ENCODE assay signal across 16 mouse cellular contexts in genomic region chr8:70530314-70530713, GRCm38 (mm10). TPM values are rescaled to one million over a fixed set of nuclear protein-coding genes. Genes with fewer than 3 reads are reported as not detected.
DNase-seq lines count a peak whose midpoint lies in the region; ATAC-seq and TF ChIP-seq lines count a peak whose summit lies in the region.
"Had no signal": no experiment of that assay in that cellular context is flagged by ENCODE, and none has a peak within 500 bp of the region (broad histone marks: within the 10 kb centered on the region; RNA-seq: fewer than 3 reads in every experiment).

No protein-coding gene starts in this region.

- no peak overlapping the region for H3K9ac ChIP-seq in forebrain, postnatal 0 days
- no peak overlapping the region for H3K9ac ChIP-seq in forebrain, embryonic 13.5 days
- H3K9ac ChIP-seq in lung, embryonic 14.5 days = no peak overlapping the region
- no peak overlapping the region for H3K9ac ChIP-seq in ES-E14 (ENCODE audit: insufficient read depth, low read depth, low read length, poor library complexity, severe bottlenecking)
- peak overlapping the region; percentile 2; the same call in 1 of the 2 replicates for H3K9ac ChIP-seq in liver, embryonic 16.5 days (ENCODE audit: low read depth, low read length)
- H3K9ac ChIP-seq: forebrain, embryonic 12.5 days; limb, embryonic 12.5 days had no signal

- H3K4me1 ChIP-seq in forebrain, postnatal 0 days (ENCODE audit: insufficient read depth) = peaks cover 6% of the 10 kb centered on the region; the same call in 1 of the 2 replicates
- peaks cover 28% of the 10 kb centered on the region for H3K4me1 ChIP-seq in forebrain, embryonic 13.5 days
- peaks cover 3% of the 10 kb centered on the region; the same call in 1 of the 2 replicates for H3K4me1 ChIP-seq in lung, embryonic 14.5 days (ENCODE audit: insufficient read depth)
- H3K4me1 ChIP-seq in ES-E14 (ENCODE audit: control insufficient read depth in 2 of 2, insufficient read depth in 2 of 2, low read length in 2 of 2, poor library complexity in 1 of 2) = peaks cover 0 to 8% of the 10 kb centered on the region in 2 experiments; a peak in 1 of 4 replicates
- H3K4me1 ChIP-seq in liver, embryonic 16.5 days (ENCODE audit: control insufficient read depth, low read depth, low read length) = peaks cover 32% of the 10 kb centered on the region

- no peak overlapping the region for H3K4me3 ChIP-seq in forebrain, postnatal 0 days (ENCODE audit: low read depth, low read length)
- H3K4me3 ChIP-seq in forebrain, embryonic 13.5 days = no peak overlapping the region
- H3K4me3 ChIP-seq in lung, embryonic 14.5 days (ENCODE audit: low read depth, low read length) = no peak overlapping the region
- no peak overlapping the region for H3K4me3 ChIP-seq in ES-E14 (ENCODE audit: insufficient read depth in 1 of 2, low read depth in 1 of 2, low read length in 2 of 2, poor library complexity in 1 of 2, severe bottlenecking in 1 of 2)
- H3K4me3 ChIP-seq in liver, embryonic 16.5 days (ENCODE audit: low read depth, low read length) = no peak overlapping the region
- H3K4me3 ChIP-seq: forebrain, embryonic 12.5 days; limb, embryonic 12.5 days; myocyte had no signal

- no peak for ATAC-seq in forebrain, postnatal 0 days
- no peak for ATAC-seq in forebrain, embryonic 13.5 days
- no peak for ATAC-seq in lung, embryonic 14.5 days (ENCODE audit: insufficient read depth)
- no peak for ATAC-seq in liver, embryonic 16.5 days (ENCODE audit: low read depth)
- no peak for ATAC-seq in CD4-positive, CD25-positive, alpha-beta regulatory T cell, adult 4 months

- 94% methylated on average over 2 of the region's 2 CpGs for WGBS in forebrain, postnatal 0 days
- WGBS in forebrain, embryonic 13.5 days = 92% methylated on average over 2 of the region's 2 CpGs
- 95% methylated on average over 2 of the region's 2 CpGs for WGBS in lung, embryonic 14.5 days
- WGBS in liver, embryonic 16.5 days (ENCODE audit: insufficient replicate concordance) = 84% methylated on average over 2 of the region's 2 CpGs

- no peak overlapping the region for H3K27ac ChIP-seq in forebrain, postnatal 0 days (ENCODE audit: low read depth, low read length)
- no peak overlapping the region for H3K27ac ChIP-seq in forebrain, embryonic 13.5 days
- no peak overlapping the region for H3K27ac ChIP-seq in lung, embryonic 14.5 days (ENCODE audit: low read depth)
- H3K27ac ChIP-seq in ES-E14 (ENCODE audit: insufficient read depth, low read depth, low read length, poor library complexity, severe bottlenecking) = no peak overlapping the region
- peak overlapping the region; percentile 53 for H3K27ac ChIP-seq in liver, embryonic 16.5 days (ENCODE audit: low read length)
- H3K27ac ChIP-seq: forebrain, embryonic 12.5 days; limb, embryonic 12.5 days had no signal

- H3K4me2 ChIP-seq in forebrain, postnatal 0 days (ENCODE audit: low read depth) = no peak overlapping the region
- no peak overlapping the region for H3K4me2 ChIP-seq in forebrain, embryonic 13.5 days
- no peak overlapping the region for H3K4me2 ChIP-seq in lung, embryonic 14.5 days
- peak overlapping the region; percentile 63; the same call in 1 of the 2 replicates for H3K4me2 ChIP-seq in liver, embryonic 16.5 days (ENCODE audit: low read depth, low read length)
- H3K4me2 ChIP-seq: limb, embryonic 12.5 days had no signal

- in situ Hi-C loops in ES-E14 (cut with MboI; ENCODE audit: low sequenced_read_pairs in 2 of 2, unreplicated experiment in 2 of 2) = no loop called here

- TF ChIP-seq CTCF in forebrain, postnatal 0 days (IDR thresholded peaks at IDR 0.05; ENCODE audit: low read depth) = peak; percentile 35; the same call in 1 of the 2 replicates
- peak; percentile 22 for TF ChIP-seq CTCF in lung, embryonic 14.5 days (IDR thresholded peaks at IDR 0.05; ENCODE audit: low read depth)

- H3K27me3 ChIP-seq in forebrain, postnatal 0 days (ENCODE audit: insufficient read depth, low read length) = no peaks in the 10 kb centered on the region
- no peaks in the 10 kb centered on the region for H3K27me3 ChIP-seq in forebrain, embryonic 13.5 days
- H3K27me3 ChIP-seq in lung, embryonic 14.5 days (ENCODE audit: insufficient read depth, low read length) = no peaks in the 10 kb centered on the region
- H3K27me3 ChIP-seq in liver, embryonic 16.5 days (ENCODE audit: control insufficient read depth, insufficient read depth, low read depth, low read length) = no peaks in the 10 kb centered on the region
- H3K27me3 ChIP-seq: forebrain, embryonic 12.5 days; limb, embryonic 12.5 days had no signal

- no peaks in the 10 kb centered on the region for H3K9me3 ChIP-seq in forebrain, postnatal 0 days (ENCODE audit: low read length)
- no peaks in the 10 kb centered on the region for H3K9me3 ChIP-seq in forebrain, embryonic 13.5 days (replicated peaks)
- no peaks in the 10 kb centered on the region for H3K9me3 ChIP-seq in lung, embryonic 14.5 days (ENCODE audit: low read depth, low read length)
- no peaks in the 10 kb centered on the region for H3K9me3 ChIP-seq in ES-E14 (ENCODE audit: control insufficient read depth, insufficient read depth, low read depth, low read length)
- no peaks in the 10 kb centered on the region for H3K9me3 ChIP-seq in liver, embryonic 16.5 days (replicated peaks; ENCODE audit: control insufficient read depth, low read length)
- H3K9me3 ChIP-seq: forebrain, embryonic 12.5 days; G1E; limb, embryonic 12.5 days had no signal

- no peak for DNase-seq in forebrain, postnatal 0 days
- no peak for DNase-seq in lung, embryonic 14.5 days
- DNase-seq in lung, postnatal 14 days = no peak
- DNase-seq in ES-E14 (ENCODE audit: low read depth, low spot score) = no peak
- DNase-seq in adrenal gland, adult 8-10 months = no peak
- DNase-seq: cerebellum, adult 11-12 months; heart, postnatal 14 days; kidney, postnatal 25 days; layer of hippocampus, postnatal 36 days had no signal

- peaks cover 47% of the 10 kb centered on the region for H3K36me3 ChIP-seq in forebrain, postnatal 0 days (ENCODE audit: insufficient read depth)
- peaks cover 59% of the 10 kb centered on the region for H3K36me3 ChIP-seq in forebrain, embryonic 13.5 days (ENCODE audit: poor library complexity, severe bottlenecking)
- peaks cover 55% of the 10 kb centered on the region for H3K36me3 ChIP-seq in lung, embryonic 14.5 days (ENCODE audit: insufficient read depth)
- H3K36me3 ChIP-seq in ES-E14 (ENCODE audit: control insufficient read depth, insufficient read depth, low read length, poor library complexity, severe bottlenecking) = peaks cover 43% of the 10 kb centered on the region
- peaks cover 45% of the 10 kb centered on the region for H3K36me3 ChIP-seq in liver, embryonic 16.5 days (ENCODE audit: control insufficient read depth, insufficient read depth)

RNA-seq across cellular contexts. Expression of gene Kxd1, which starts 2.6 kb away (rescaled TPM):
- 39.1 and 43.5 TPM in 2 replicates for total RNA-seq in forebrain, postnatal 0 days (2014; rRNA removed)
- 51.6 and 51.9 TPM in 2 replicates for polyA plus RNA-seq in forebrain, postnatal 0 days (2015; fragmentation: Nextera tagmentation; extraction: Ambion mirVana)
- polyA plus RNA-seq in forebrain, embryonic 13.5 days (2015; fragmentation: Nextera tagmentation; extraction: Ambion mirVana) = 52.5 and 53.6 TPM in 2 replicates
- polyA plus RNA-seq in lung, embryonic 14.5 days (2014; fragmentation: Nextera tagmentation; extraction: Ambion mirVana) = 56.3 and 59.0 TPM in 2 replicates
- 27.9 and 35.3 TPM in 2 replicates for total RNA-seq in ES-E14 (2012; rRNA removed)
- 27.6 and 29.0 TPM in 2 replicates for polyA plus RNA-seq in liver, embryonic 16.5 days (2015; fragmentation: Nextera tagmentation; extraction: Ambion mirVana)
- total RNA-seq in adrenal gland, adult 8-10 months (2022) = 10 to 100 TPM; 77.1 to 86.6 (median 80.3) TPM
- polyA plus RNA-seq in CD4-positive, CD25-positive, alpha-beta regulatory T cell, adult 4 months (2017; shearing (Covaris generic)) = 100 to 1,000 TPM; 146 to 173 TPM

RNA-seq across cellular contexts. Expression of gene Fkbp8, which starts 2.8 kb away (rescaled TPM):
- total RNA-seq in forebrain, postnatal 0 days (2014; rRNA removed) = 559 and 592 TPM in 2 replicates
- 385 and 426 TPM in 2 replicates for polyA plus RNA-seq in forebrain, postnatal 0 days (2015; fragmentation: Nextera tagmentation; extraction: Ambion mirVana)
- 357 and 385 TPM in 2 replicates for polyA plus RNA-seq in forebrain, embryonic 13.5 days (2015; fragmentation: Nextera tagmentation; extraction: Ambion mirVana)
- polyA plus RNA-seq in lung, embryonic 14.5 days (2014; fragmentation: Nextera tagmentation; extraction: Ambion mirVana) = 239 and 245 TPM in 2 replicates
- 252 and 256 TPM in 2 replicates for total RNA-seq in ES-E14 (2012; rRNA removed)
- 155 and 158 TPM in 2 replicates for polyA plus RNA-seq in liver, embryonic 16.5 days (2015; fragmentation: Nextera tagmentation; extraction: Ambion mirVana)
- total RNA-seq in adrenal gland, adult 8-10 months (2022) = 100 to 1,000 TPM; 352 to 405 (median 379) TPM
- polyA plus RNA-seq in CD4-positive, CD25-positive, alpha-beta regulatory T cell, adult 4 months (2017; shearing (Covaris generic)) = 100 to 1,000 TPM; 117 to 159 TPM

RNA-seq across cellular contexts. Expression of gene Ell, which starts 8.9 kb away (rescaled TPM):
- total RNA-seq in forebrain, postnatal 0 days (2014; rRNA removed) = 16.2 and 18.4 TPM in 2 replicates
- 9.7 and 11.0 TPM in 2 replicates for polyA plus RNA-seq in forebrain, postnatal 0 days (2015; fragmentation: Nextera tagmentation; extraction: Ambion mirVana)
- 16.5 and 16.6 TPM in 2 replicates for polyA plus RNA-seq in forebrain, embryonic 13.5 days (2015; fragmentation: Nextera tagmentation; extraction: Ambion mirVana)
- 18.5 and 20.0 TPM in 2 replicates for polyA plus RNA-seq in lung, embryonic 14.5 days (2014; fragmentation: Nextera tagmentation; extraction: Ambion mirVana)
- total RNA-seq in ES-E14 (2012; rRNA removed) = 15.8 and 16.1 TPM in 2 replicates
- polyA plus RNA-seq in liver, embryonic 16.5 days (2015; fragmentation: Nextera tagmentation; extraction: Ambion mirVana) = 12.9 and 16.8 TPM in 2 replicates
- total RNA-seq in adrenal gland, adult 8-10 months (2022) = 10 to 100 TPM; 25.2 to 38.3 (median 30.3) TPM
- 10 to 100 TPM; 41.4 to 50.4 TPM for polyA plus RNA-seq in CD4-positive, CD25-positive, alpha-beta regulatory T cell, adult 4 months (2017; shearing (Covaris generic))

RNA-seq across cellular contexts. Expression of gene Uba52, which starts 19.7 kb away (rescaled TPM):
- 459 and 595 TPM in 2 replicates for total RNA-seq in forebrain, postnatal 0 days (2014; rRNA removed)
- polyA plus RNA-seq in forebrain, postnatal 0 days (2015; fragmentation: Nextera tagmentation; extraction: Ambion mirVana) = 808 and 1,035 TPM in 2 replicates
- 812 and 920 TPM in 2 replicates for polyA plus RNA-seq in forebrain, embryonic 13.5 days (2015; fragmentation: Nextera tagmentation; extraction: Ambion mirVana)
- 964 and 1,036 TPM in 2 replicates for polyA plus RNA-seq in lung, embryonic 14.5 days (2014; fragmentation: Nextera tagmentation; extraction: Ambion mirVana)
- 3,214 and 4,257 TPM in 2 replicates for total RNA-seq in ES-E14 (2012; rRNA removed)
- polyA plus RNA-seq in liver, embryonic 16.5 days (2015; fragmentation: Nextera tagmentation; extraction: Ambion mirVana) = 490 and 558 TPM in 2 replicates
- total RNA-seq in adrenal gland, adult 8-10 months (2022) = 1,000 to 10,000 TPM; 1,217 to 1,378 (median 1,304) TPM
- 1,000 to 10,000 TPM; 3,148 to 3,732 TPM for polyA plus RNA-seq in CD4-positive, CD25-positive, alpha-beta regulatory T cell, adult 4 months (2017; shearing (Covaris generic))

RNA-seq across cellular contexts. Expression of gene Rex1bd, which starts 23.8 kb away (rescaled TPM):
- 130 and 148 TPM in 2 replicates for total RNA-seq in forebrain, postnatal 0 days (2014; rRNA removed)
- polyA plus RNA-seq in forebrain, postnatal 0 days (2015; fragmentation: Nextera tagmentation; extraction: Ambion mirVana) = 200 and 247 TPM in 2 replicates
- polyA plus RNA-seq in forebrain, embryonic 13.5 days (2015; fragmentation: Nextera tagmentation; extraction: Ambion mirVana) = 150 and 154 TPM in 2 replicates
- polyA plus RNA-seq in lung, embryonic 14.5 days (2014; fragmentation: Nextera tagmentation; extraction: Ambion mirVana) = 113 and 126 TPM in 2 replicates
- 125 and 130 TPM in 2 replicates for total RNA-seq in ES-E14 (2012; rRNA removed)
- 53.7 and 55.6 TPM in 2 replicates for polyA plus RNA-seq in liver, embryonic 16.5 days (2015; fragmentation: Nextera tagmentation; extraction: Ambion mirVana)
- total RNA-seq in adrenal gland, adult 8-10 months (2022) = 100 to 1,000 TPM; 126 to 165 (median 148) TPM
- polyA plus RNA-seq in CD4-positive, CD25-positive, alpha-beta regulatory T cell, adult 4 months (2017; shearing (Covaris generic)) = 10 to 100 TPM; 82.2 to 83.2 TPM
